Mouse (Mus musculus): Measurements from ENCODE around the gene Zfp607b. TPM values are rescaled to one million over a fixed set of nuclear protein-coding genes. Genes with fewer than 3 reads are reported as not detected.

Gene Zfp607b
- polyA plus RNA-seq, 1 experiment from 2014 or later: 2.0 TPM

GRCm38 (mm10) chr7:27674195-27674521, 15.0 kb upstream of the Zfp607b start:
- ATAC-seq (ENCODE audit: low FRiP score, low TSS enrichment): peak; percentile 69
- WGBS: 1% methylated on average over 26 of the region's 38 CpGs

GRCm38 (mm10) chr7:27674522-27675221, 14.5 kb upstream of the Zfp607b start, which contains the start of gene Map3k10:
Gene Map3k10, minus strand, starts transcription at chr7:27674598.
- peak within 1 kb of the TSS; percentile 76 for H3K9ac ChIP-seq (ENCODE audit: low read length)
- H3K9me3 ChIP-seq (ENCODE audit: control insufficient read depth, low read length): no peaks in the 10 kb centered on the region
- TF ChIP-seq EP300 (optimal IDR thresholded peaks at IDR 0.05) (no peak), CTCF (IDR thresholded peaks at IDR 0.05; ENCODE audit: low read depth) (no peak)
- no peaks in the 10 kb centered on the region for H3K4me1 ChIP-seq (replicated peaks; ENCODE audit: control insufficient read depth, insufficient read depth)
- H3K4me3 ChIP-seq (ENCODE audit: low read depth, low read length): peak within 1 kb of the TSS; percentile 92
- H3K27ac ChIP-seq (replicated peaks): peak within 1 kb of the TSS; percentile 75
- no peaks in the 10 kb centered on the region for H3K27me3 ChIP-seq (ENCODE audit: control insufficient read depth, insufficient read depth, low read length)
- ATAC-seq (ENCODE audit: low FRiP score, low TSS enrichment) (peak; percentile 96), DNase-seq (ENCODE audit: low spot score) (peak; percentile 89)
- WGBS: under 1% methylated on average over 31 of the region's 31 CpGs
- peak within 1 kb of the TSS; percentile 100 for H3K4me2 ChIP-seq (replicated peaks; ENCODE audit: low read depth)
- no peaks in the 10 kb centered on the region for H3K36me3 ChIP-seq (ENCODE audit: control insufficient read depth, insufficient read depth, low read length)

More at GRCm38 (mm10) chr7:27674195-27674521, 15.0 kb upstream of the Zfp607b start:
- peak overlapping the region; percentile 92 for H3K4me3 ChIP-seq (ENCODE audit: low read depth, low read length)
- peak overlapping the region; percentile 76 for H3K9ac ChIP-seq (ENCODE audit: low read length)
- H3K9me3 ChIP-seq (ENCODE audit: control insufficient read depth, low read length): no peaks in the 10 kb centered on the region
- no peak for DNase-seq (ENCODE audit: low spot score)
- H3K36me3 ChIP-seq (ENCODE audit: control insufficient read depth, insufficient read depth, low read length): no peaks in the 10 kb centered on the region
- TF ChIP-seq CTCF (IDR thresholded peaks at IDR 0.05; ENCODE audit: low read depth): no peak
- TF ChIP-seq EP300 (optimal IDR thresholded peaks at IDR 0.05): no peak
- H3K27me3 ChIP-seq (ENCODE audit: control insufficient read depth, insufficient read depth, low read length): no peaks in the 10 kb centered on the region
- H3K27ac ChIP-seq (replicated peaks): 0 out of 2 replicates have a peak overlapping the region, but pooled peaks have one; percentile 75
- no peaks in the 10 kb centered on the region for H3K4me1 ChIP-seq (replicated peaks; ENCODE audit: control insufficient read depth, insufficient read depth)
- H3K4me2 ChIP-seq (replicated peaks; ENCODE audit: low read depth): peak overlapping the region; percentile 100

GRCm38 (mm10) chr7:27675222-27675612, 13.9 kb upstream of the Zfp607b start:
- Histone ChIP-seq H3K27me3 (ENCODE audit: control insufficient read depth, insufficient read depth, low read length) (no peaks in the 10 kb centered on the region), H3K4me1 (replicated peaks; ENCODE audit: control insufficient read depth, insufficient read depth) (no peaks in the 10 kb centered on the region), H3K4me3 (ENCODE audit: low read depth, low read length) (peak overlapping the region; percentile 92; the same call in 1 of the 2 replicates), H3K36me3 (ENCODE audit: control insufficient read depth, insufficient read depth, low read length) (no peaks in the 10 kb centered on the region), H3K9ac (ENCODE audit: low read length) (no peak overlapping the region), H3K9me3 (ENCODE audit: control insufficient read depth, low read length) (no peaks in the 10 kb centered on the region), H3K4me2 (replicated peaks; ENCODE audit: low read depth) (peak overlapping the region; percentile 100), H3K27ac (replicated peaks) (no peak overlapping the region)
- TF ChIP-seq CTCF (IDR thresholded peaks at IDR 0.05; ENCODE audit: low read depth) (no peak), EP300 (optimal IDR thresholded peaks at IDR 0.05) (no peak)
- DNase-seq (ENCODE audit: low spot score) (no peak), ATAC-seq (ENCODE audit: low FRiP score, low TSS enrichment) (no peak)
- WGBS: 33% methylated on average over 14 of the region's 14 CpGs

DNA sequence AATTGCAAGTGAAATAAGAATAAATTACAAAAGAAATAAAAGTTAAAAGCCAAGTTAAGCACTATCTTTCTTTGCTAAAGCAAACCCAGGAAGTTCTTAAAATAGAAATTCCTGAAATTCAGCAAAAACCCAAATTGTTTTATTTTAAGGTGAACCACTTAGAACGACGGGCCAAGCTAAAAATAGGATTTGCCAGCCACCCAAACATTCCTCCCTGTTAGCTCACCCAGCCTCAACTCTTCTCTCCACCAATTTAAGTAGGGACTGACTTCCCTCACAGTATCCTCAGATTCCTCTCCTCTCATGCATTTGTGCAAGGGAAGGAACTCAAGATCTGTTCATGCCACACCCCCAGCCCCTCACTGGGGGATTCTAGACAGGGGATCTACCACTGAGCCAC, 5.9 kb upstream of the Zfp607b start:
- H3K4me1 ChIP-seq (replicated peaks; ENCODE audit: control insufficient read depth, insufficient read depth): no peaks in the 10 kb centered on the region
- no peaks in the 10 kb centered on the region for H3K27me3 ChIP-seq (ENCODE audit: control insufficient read depth, insufficient read depth, low read length)
- H3K36me3 ChIP-seq (ENCODE audit: control insufficient read depth, insufficient read depth, low read length): no peaks in the 10 kb centered on the region
- H3K4me3 ChIP-seq (ENCODE audit: low read depth, low read length): no peak overlapping the region
- no peak overlapping the region for H3K4me2 ChIP-seq (replicated peaks; ENCODE audit: low read depth)
- ATAC-seq (ENCODE audit: low FRiP score, low TSS enrichment) (no peak), DNase-seq (ENCODE audit: low spot score) (no peak)
- H3K9me3 ChIP-seq (ENCODE audit: control insufficient read depth, low read length): no peaks in the 10 kb centered on the region
- no peak overlapping the region for H3K27ac ChIP-seq (replicated peaks)
- 49% methylated on average over 2 of the region's 2 CpGs for WGBS
- no peak for TF ChIP-seq CTCF (IDR thresholded peaks at IDR 0.05; ENCODE audit: low read depth)
- no peak for TF ChIP-seq EP300 (optimal IDR thresholded peaks at IDR 0.05)
- H3K9ac ChIP-seq (ENCODE audit: low read length): no peak overlapping the region

DNA sequence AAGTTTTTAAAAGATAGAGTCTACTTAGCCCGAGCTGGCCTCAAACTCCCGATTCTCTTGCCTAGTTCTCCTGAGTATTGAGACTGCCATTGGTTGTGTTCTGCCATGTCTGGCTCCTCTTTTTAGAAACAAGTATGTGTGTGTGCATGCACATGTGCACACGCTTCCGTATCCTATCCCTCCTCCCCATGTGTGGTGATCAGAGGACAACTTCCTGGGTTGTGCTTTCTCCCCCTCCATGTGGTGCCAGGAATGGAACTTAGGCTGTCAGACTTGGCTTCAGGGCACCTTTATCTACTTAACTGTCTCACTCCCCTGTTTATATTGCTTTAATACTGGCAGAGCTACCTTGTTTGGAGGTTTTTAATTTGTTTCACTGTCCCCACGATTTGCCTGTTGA, 3.9 kb upstream of the Zfp607b start:
- Histone ChIP-seq H3K27ac (replicated peaks) (no peak overlapping the region), H3K9ac (ENCODE audit: low read length) (no peak overlapping the region), H3K27me3 (ENCODE audit: control insufficient read depth, insufficient read depth, low read length) (no peaks in the 10 kb centered on the region), H3K9me3 (ENCODE audit: control insufficient read depth, low read length) (no peaks in the 10 kb centered on the region), H3K4me2 (replicated peaks; ENCODE audit: low read depth) (no peak overlapping the region), H3K4me3 (ENCODE audit: low read depth, low read length) (no peak overlapping the region), H3K36me3 (ENCODE audit: control insufficient read depth, insufficient read depth, low read length) (no peaks in the 10 kb centered on the region), H3K4me1 (replicated peaks; ENCODE audit: control insufficient read depth, insufficient read depth) (no peaks in the 10 kb centered on the region)
- WGBS: 35% methylated on average over 5 of the region's 5 CpGs
- ATAC-seq (ENCODE audit: low FRiP score, low TSS enrichment) (no peak), DNase-seq (ENCODE audit: low spot score) (no peak)
- TF ChIP-seq EP300 (optimal IDR thresholded peaks at IDR 0.05) (no peak), CTCF (IDR thresholded peaks at IDR 0.05; ENCODE audit: low read depth) (no peak)

GRCm38 (mm10) chr7:27685681-27686080, 3.5 kb upstream of the Zfp607b start:
- Histone ChIP-seq H3K27me3 (ENCODE audit: control insufficient read depth, insufficient read depth, low read length) (no peaks in the 10 kb centered on the region), H3K9me3 (ENCODE audit: control insufficient read depth, low read length) (no peaks in the 10 kb centered on the region), H3K4me3 (ENCODE audit: low read depth, low read length) (no peak overlapping the region), H3K27ac (replicated peaks) (no peak overlapping the region), H3K4me2 (replicated peaks; ENCODE audit: low read depth) (no peak overlapping the region), H3K36me3 (ENCODE audit: control insufficient read depth, insufficient read depth, low read length) (no peaks in the 10 kb centered on the region), H3K4me1 (replicated peaks; ENCODE audit: control insufficient read depth, insufficient read depth) (no peaks in the 10 kb centered on the region), H3K9ac (ENCODE audit: low read length) (no peak overlapping the region)
- WGBS: under 1% methylated on average over 6 of the region's 6 CpGs
- ATAC-seq (ENCODE audit: low FRiP score, low TSS enrichment) (no peak), DNase-seq (ENCODE audit: low spot score) (no peak)
- TF ChIP-seq CTCF (IDR thresholded peaks at IDR 0.05; ENCODE audit: low read depth) (peak; percentile 90), EP300 (optimal IDR thresholded peaks at IDR 0.05) (no peak)
